Mouse (Mus musculus): ENCODE data around the gene Raver2. TPM values are rescaled to one million over a fixed set of nuclear protein-coding genes. Genes with fewer than 3 reads are reported as not detected.

Gene Raver2
- polyA plus RNA-seq, 1 experiment from 2014 or later = 9.1 TPM

DNA sequence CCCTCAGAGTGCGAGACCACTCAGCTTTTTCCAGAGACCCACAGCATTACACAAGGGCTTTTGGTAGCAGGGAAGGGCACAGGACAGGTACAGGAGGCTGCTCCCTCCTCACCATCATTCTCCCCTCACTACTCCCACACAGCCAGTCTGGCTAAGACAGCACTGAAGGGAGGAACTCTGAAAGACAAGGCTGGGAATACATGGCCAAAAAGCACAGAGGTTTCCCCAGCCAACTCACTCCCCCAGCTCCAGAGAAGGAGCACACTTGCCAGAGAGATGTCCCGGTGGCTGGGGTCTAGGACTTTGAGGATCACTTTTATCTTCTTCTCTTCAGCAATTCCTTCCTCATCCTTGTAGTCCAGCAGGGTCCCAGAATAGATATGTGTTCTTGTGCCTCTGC is 95.4 kb downstream of the Raver2 start:
- no peak for DNase-seq (ENCODE audit: low spot score)
- no peak overlapping the region for H3K4me3 ChIP-seq

DNA sequence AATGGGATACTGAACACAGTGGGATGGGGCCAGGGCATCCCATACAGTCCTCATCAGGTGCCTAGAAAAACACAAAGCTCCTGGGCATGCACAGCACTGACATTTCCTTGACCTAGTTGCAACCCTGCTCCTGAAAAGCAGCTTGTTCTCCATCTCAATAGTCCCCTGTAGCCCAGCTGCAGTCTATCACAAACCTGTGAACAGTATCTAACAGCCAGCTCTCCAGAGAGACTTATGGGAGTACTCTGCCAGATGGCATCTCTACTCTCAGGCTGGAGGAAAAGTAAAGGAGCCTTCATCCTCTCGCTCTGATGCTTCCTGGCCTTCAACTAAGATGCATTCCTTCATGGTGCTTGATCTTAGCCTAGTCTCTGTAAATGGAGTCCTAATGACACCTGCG is 95.9 kb downstream of the Raver2 start:
- no peak overlapping the region for H3K4me3 ChIP-seq
- H3K9me3 ChIP-seq = no peaks in the 10 kb centered on the region
- no peaks in the 10 kb centered on the region for H3K4me1 ChIP-seq (replicated peaks)
- H3K36me3 ChIP-seq = peaks cover 42% of the 10 kb centered on the region
- H3K27me3 ChIP-seq (ENCODE audit: insufficient read depth, poor library complexity, severe bottlenecking) = no peaks in the 10 kb centered on the region
- WGBS = 92% methylated on average over 2 of the region's 2 CpGs
- no peak for DNase-seq (ENCODE audit: low spot score)
- H3K27ac ChIP-seq = no peak overlapping the region

More for the DNA sequence above, 95.4 kb downstream of the Raver2 start:
- WGBS = 90% methylated on average over 2 of the region's 2 CpGs
- Histone ChIP-seq H3K36me3 (peaks cover 47% of the 10 kb centered on the region), H3K27ac (no peak overlapping the region), H3K27me3 (ENCODE audit: insufficient read depth, poor library complexity, severe bottlenecking) (no peaks in the 10 kb centered on the region), H3K4me1 (replicated peaks) (no peaks in the 10 kb centered on the region), H3K9me3 (no peaks in the 10 kb centered on the region)

DNA sequence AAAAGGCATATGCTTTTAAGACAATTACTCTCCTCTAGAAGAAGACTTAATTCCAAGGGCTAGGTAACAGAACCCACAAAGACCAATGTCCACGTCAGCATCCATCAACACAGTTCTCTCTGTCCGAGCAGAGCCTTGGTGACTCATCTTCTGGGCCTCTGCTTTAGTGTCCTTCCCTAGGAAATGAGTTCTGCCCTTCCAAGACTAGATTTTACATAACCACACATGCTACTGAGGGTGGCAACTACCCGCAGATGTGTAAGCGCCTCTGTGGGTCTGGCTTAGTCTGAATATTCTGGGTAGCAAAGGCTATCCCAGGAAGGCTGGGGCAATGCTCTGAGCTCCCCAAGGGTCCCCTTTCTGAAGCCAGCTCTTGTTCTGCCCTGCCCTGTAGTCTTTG is 97.0 kb downstream of the Raver2 start:
- H3K9me3 ChIP-seq = no peaks in the 10 kb centered on the region
- peaks cover 41% of the 10 kb centered on the region for H3K36me3 ChIP-seq
- H3K27me3 ChIP-seq (ENCODE audit: insufficient read depth, poor library complexity, severe bottlenecking) = no peaks in the 10 kb centered on the region
- H3K4me1 ChIP-seq (replicated peaks) = no peaks in the 10 kb centered on the region
- no peak overlapping the region for H3K27ac ChIP-seq
- H3K4me3 ChIP-seq = no peak overlapping the region
- no peak for DNase-seq (ENCODE audit: low spot score)
- 87% methylated on average over 4 of the region's 4 CpGs for WGBS

DNA sequence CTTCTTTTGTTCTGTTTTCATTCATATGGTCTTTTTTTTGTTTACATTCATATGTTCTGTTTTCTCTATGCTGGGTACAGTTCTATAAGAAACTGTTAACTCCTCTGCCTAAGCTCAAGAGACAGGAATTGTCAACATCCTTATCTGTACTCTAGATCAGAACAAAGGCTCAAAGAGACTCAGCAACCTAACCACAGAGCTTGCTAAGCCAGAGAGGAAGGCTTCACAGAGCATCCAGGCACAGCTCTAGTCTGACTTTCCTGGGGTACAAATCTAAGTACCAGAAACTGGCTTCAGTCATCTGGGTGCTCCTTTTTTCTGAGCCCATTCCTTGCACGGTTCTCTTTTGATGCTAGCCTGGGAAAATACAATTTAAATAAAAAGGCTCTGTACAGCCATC is 99.0 kb downstream of the Raver2 start:
- Histone ChIP-seq H3K9me3 (no peaks in the 10 kb centered on the region), H3K27me3 (ENCODE audit: insufficient read depth, poor library complexity, severe bottlenecking) (no peaks in the 10 kb centered on the region), H3K4me3 (no peak overlapping the region), H3K4me1 (replicated peaks) (no peaks in the 10 kb centered on the region), H3K27ac (no peak overlapping the region), H3K36me3 (peaks cover 37% of the 10 kb centered on the region)
- WGBS = 78% methylated on average over 1 of the region's 1 CpGs
- DNase-seq (ENCODE audit: low spot score) = no peak

DNA sequence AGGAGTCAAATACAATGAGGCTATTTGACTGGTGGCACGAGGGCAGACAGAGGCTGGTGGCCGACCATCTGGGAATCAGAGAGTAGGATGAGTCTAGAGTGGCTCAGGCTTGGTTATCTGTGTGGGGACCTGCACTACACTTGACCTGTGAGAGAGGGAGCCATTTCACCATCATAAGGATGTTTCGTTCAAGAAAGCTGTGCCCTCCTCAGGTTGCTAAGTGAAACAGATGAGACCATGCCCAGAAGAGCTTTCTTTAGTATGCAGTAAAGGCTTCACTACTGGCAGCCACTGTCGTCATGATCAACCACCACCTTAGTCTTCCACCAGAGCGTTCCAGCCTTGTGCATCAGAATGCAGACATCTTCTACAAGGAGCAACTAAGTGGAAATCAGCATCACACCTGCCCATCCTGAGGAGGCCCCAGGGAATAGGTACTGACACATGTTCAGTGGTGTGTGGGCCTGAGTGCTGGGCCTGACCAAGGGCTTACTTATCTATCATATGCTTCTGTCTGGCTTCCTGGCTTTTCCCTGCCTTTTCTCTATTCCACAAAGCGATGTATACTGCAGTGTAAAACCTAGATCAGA is 99.5 kb downstream of the Raver2 start:
- H3K27me3 ChIP-seq (ENCODE audit: insufficient read depth, poor library complexity, severe bottlenecking) = no peaks in the 10 kb centered on the region
- H3K4me1 ChIP-seq (replicated peaks) = no peaks in the 10 kb centered on the region
- H3K36me3 ChIP-seq = peaks cover 33% of the 10 kb centered on the region
- peak; percentile 35 for DNase-seq (ENCODE audit: low spot score)
- 56% methylated on average over 6 of the region's 6 CpGs for WGBS
- no peak overlapping the region for H3K4me3 ChIP-seq
- no peaks in the 10 kb centered on the region for H3K9me3 ChIP-seq
- H3K27ac ChIP-seq = no peak overlapping the region

DNA sequence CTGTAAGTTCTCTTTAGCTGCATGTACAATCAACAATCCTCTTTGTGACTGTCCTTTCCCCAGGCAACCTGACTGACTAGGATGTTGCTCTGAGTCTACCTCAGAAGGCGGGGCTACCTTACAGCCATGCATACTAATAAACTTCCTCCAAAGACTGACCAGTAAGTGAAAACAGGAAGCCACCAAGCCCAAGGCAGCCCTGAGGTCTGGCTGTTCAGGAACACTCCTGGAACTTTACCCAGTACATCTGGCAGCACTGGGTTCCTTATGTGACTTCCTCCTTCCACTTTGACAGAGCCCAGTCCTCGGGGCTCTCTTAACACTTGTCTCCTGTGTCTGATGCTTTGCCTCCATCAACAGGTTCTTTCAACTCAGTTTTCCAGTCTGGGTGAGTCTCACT is 104.0 kb downstream of the Raver2 start:
- WGBS = 86% methylated on average over 2 of the region's 2 CpGs
- Histone ChIP-seq H3K4me3 (no peak overlapping the region), H3K9me3 (no peaks in the 10 kb centered on the region), H3K27me3 (ENCODE audit: insufficient read depth, poor library complexity, severe bottlenecking) (no peaks in the 10 kb centered on the region), H3K36me3 (peaks cover 39% of the 10 kb centered on the region), H3K4me1 (replicated peaks) (no peaks in the 10 kb centered on the region), H3K27ac (no peak overlapping the region)
- DNase-seq (ENCODE audit: low spot score) = no peak

DNA sequence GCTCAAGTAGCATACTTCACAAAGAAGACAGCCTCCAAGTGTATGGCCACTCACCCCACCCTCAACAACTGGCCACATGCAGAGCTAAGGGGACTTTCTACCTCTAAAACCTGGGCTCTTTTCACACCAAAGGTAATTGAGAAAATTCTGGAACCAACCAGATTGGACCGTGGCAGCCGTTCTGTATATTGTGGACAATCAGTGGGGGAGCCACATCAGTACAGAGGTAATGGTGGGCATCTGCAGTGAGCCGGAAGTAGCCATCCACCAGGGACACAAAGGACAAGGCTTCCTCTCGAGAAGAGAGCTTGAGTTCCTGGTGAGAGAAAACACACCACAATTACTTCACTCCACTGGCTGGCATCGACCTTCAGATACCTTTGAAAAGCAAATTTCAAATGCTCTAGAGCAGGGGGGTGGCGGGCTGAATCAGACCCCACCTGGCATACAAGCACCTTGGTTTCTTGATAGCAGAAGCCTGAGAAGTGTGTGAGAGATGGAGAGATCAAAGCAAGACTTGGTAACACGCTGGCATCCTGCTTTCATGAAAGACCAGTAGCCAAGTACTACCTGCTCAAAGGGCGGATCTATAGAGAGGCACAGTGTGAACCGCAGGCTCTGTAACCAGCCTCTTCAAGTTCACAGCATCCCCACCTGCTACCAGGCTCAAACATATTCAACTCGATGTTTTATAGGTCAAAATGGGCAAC is 106.3 kb downstream of the Raver2 start:
- WGBS = 85% methylated on average over 10 of the region's 10 CpGs
- H3K27ac ChIP-seq = no peak overlapping the region
- H3K36me3 ChIP-seq = peaks cover 46% of the 10 kb centered on the region
- no peaks in the 10 kb centered on the region for H3K9me3 ChIP-seq
- no peak overlapping the region for H3K4me3 ChIP-seq
- no peak for DNase-seq (ENCODE audit: low spot score)
- no peaks in the 10 kb centered on the region for H3K27me3 ChIP-seq (ENCODE audit: insufficient read depth, poor library complexity, severe bottlenecking)
- no peaks in the 10 kb centered on the region for H3K4me1 ChIP-seq (replicated peaks)

DNA sequence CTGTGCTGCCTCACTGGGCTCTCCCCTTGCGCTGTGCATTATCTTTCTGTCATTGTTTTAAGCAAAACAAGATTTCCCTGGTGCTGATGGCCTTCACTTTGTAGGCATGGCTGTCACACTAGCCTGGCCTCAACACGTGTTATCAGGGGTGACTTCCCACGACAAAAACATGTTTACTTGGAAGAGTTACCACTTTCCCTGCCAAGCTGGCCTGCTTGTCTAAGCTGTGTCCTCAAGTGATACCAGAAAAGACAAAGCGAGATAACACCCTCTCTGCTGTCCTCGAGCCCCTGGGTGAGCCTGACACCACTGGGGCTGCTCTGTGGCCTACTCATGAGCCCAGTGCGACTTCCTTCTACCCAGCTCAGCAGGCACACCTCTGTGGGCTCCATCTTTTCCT is 107.3 kb downstream of the Raver2 start:
- H3K27ac ChIP-seq = no peak overlapping the region
- no peaks in the 10 kb centered on the region for H3K9me3 ChIP-seq
- H3K27me3 ChIP-seq (ENCODE audit: insufficient read depth, poor library complexity, severe bottlenecking) = no peaks in the 10 kb centered on the region
- H3K36me3 ChIP-seq = peaks cover 37% of the 10 kb centered on the region
- 88% methylated on average over 6 of the region's 6 CpGs for WGBS
- no peaks in the 10 kb centered on the region for H3K4me1 ChIP-seq (replicated peaks)
- no peak for DNase-seq (ENCODE audit: low spot score)
- H3K4me3 ChIP-seq = no peak overlapping the region

DNA sequence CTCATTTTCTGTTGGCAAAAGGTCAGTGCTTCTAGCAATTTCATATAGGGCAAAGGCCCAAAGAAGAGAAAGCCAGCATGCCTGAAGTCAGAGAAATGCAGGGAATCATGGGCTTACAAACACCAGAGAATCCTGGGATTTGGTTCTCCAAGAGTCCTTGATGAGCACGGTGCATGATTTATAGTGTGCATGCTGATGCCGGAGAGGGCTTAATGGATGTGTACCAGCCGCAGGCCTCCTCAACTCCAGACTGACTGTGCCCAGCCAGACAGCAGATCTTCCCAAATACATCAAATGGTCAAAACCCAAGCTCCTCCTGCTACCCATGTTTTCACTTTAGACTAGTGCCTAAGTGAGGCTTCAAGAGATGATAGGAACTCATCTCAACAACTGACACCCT is 109.0 kb downstream of the Raver2 start:
- 92% methylated on average over 3 of the region's 3 CpGs for WGBS
- Histone ChIP-seq H3K9me3 (no peaks in the 10 kb centered on the region), H3K27ac (no peak overlapping the region), H3K4me1 (replicated peaks) (no peaks in the 10 kb centered on the region), H3K27me3 (ENCODE audit: insufficient read depth, poor library complexity, severe bottlenecking) (no peaks in the 10 kb centered on the region), H3K36me3 (peaks cover 35% of the 10 kb centered on the region), H3K4me3 (no peak overlapping the region)
- DNase-seq (ENCODE audit: low spot score) = no peak

DNA sequence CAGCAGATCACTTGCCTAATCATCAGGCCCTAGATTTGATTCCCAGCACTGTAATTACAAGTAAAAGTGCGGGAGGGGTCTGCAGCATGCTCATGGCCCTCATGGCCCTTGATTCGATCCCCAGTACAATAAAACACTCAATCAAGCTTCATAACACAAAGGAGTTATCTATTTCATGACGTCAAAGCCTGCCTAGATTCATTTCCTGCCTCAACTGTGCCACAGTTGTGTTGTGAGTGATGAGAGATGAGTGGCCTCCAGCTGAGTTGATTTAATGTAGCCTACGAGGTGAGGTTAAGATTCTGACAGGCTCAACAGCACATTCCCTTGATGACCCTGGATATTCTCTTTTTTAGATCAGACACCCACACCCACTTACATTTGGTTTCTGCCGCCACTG is 110.3 kb downstream of the Raver2 start:
- peaks cover 37% of the 10 kb centered on the region for H3K36me3 ChIP-seq
- H3K4me3 ChIP-seq = no peak overlapping the region
- H3K4me1 ChIP-seq (replicated peaks) = no peaks in the 10 kb centered on the region
- WGBS = 82% methylated on average over 5 of the region's 5 CpGs
- H3K27ac ChIP-seq = no peak overlapping the region
- no peak for DNase-seq (ENCODE audit: low spot score)
- no peaks in the 10 kb centered on the region for H3K27me3 ChIP-seq (ENCODE audit: insufficient read depth, poor library complexity, severe bottlenecking)
- H3K9me3 ChIP-seq = no peaks in the 10 kb centered on the region

DNA sequence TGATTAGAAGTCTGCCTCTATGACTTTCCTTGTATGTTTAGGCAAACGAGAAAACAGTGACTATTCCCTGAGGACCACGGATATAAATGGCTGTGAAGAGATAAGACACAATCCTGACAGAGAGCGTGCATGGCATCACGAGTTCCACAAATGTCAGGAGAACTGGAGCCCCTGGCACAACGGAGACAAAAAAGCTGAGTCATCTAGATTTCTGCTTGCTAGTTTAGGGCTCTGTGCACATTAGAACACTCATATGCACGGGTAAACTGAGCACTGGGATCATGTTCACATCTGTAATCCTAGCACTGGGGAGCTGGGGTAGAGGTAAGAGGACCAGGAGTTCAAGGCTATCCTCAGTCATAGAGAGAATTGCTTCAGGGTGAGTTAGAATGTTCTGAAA is 111.1 kb downstream of the Raver2 start:
- Histone ChIP-seq H3K27me3 (ENCODE audit: insufficient read depth, poor library complexity, severe bottlenecking) (no peaks in the 10 kb centered on the region), H3K4me1 (replicated peaks) (no peaks in the 10 kb centered on the region), H3K27ac (no peak overlapping the region), H3K9me3 (no peaks in the 10 kb centered on the region), H3K4me3 (no peak overlapping the region), H3K36me3 (peaks cover 32% of the 10 kb centered on the region)
- DNase-seq (ENCODE audit: low spot score) = no peak
- WGBS = 82% methylated on average over 6 of the region's 6 CpGs

DNA sequence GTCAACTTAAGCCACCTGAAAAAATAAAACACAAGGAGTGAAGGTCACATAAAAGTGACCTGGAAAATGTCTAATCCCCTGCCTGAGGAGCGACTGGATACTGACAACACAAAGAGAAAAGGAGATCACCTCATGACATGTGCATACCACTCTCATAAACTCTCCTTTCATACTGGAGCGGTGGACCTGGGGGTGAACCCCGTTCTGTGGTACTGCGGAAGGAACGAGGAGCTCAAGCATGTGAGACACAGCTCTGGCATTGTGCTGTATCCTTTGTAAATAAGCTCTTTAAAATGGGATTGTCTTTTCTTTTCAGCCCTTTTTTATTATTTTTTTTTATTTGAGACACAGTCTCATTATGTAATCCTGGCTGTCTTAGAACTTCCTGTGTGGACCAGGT is 111.9 kb downstream of the Raver2 start:
- WGBS = 79% methylated on average over 5 of the region's 5 CpGs
- no peaks in the 10 kb centered on the region for H3K27me3 ChIP-seq (ENCODE audit: insufficient read depth, poor library complexity, severe bottlenecking)

DNA sequence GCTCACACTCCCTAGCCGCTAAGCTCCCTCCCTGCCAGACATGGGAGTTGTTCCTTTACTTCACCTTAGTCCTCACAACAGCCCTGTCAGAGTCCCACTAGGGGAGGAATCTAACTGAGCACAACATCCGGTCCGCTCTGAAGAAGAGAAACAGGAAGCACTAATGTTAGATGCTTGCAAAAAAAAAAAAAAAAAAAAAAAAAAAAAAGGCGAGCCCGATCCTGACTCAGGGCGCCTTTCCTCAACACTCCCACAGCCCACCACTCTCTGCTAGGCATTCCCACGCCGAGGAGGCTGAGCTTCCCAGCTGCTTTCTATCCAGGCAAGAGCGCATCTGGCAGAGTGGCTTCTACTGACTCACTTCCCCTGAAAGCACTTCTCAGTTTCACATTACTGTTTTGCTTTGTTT is 113.8 kb downstream of the Raver2 start:
- Histone ChIP-seq H3K4me3 (no peak overlapping the region), H3K9me3 (no peaks in the 10 kb centered on the region), H3K27me3 (ENCODE audit: insufficient read depth, poor library complexity, severe bottlenecking) (no peaks in the 10 kb centered on the region), H3K36me3 (peaks cover 22% of the 10 kb centered on the region; the same call in 1 of the 2 replicates), H3K27ac (no peak overlapping the region), H3K4me1 (replicated peaks) (no peaks in the 10 kb centered on the region)
- DNase-seq (ENCODE audit: low spot score) = no peak
- 73% methylated on average over 9 of the region's 9 CpGs for WGBS

More for the DNA sequence above, 111.9 kb downstream of the Raver2 start:
- peaks cover 26% of the 10 kb centered on the region for H3K36me3 ChIP-seq
- no peak overlapping the region for H3K4me3 ChIP-seq
- no peaks in the 10 kb centered on the region for H3K4me1 ChIP-seq (replicated peaks)
- no peak for DNase-seq (ENCODE audit: low spot score)
- no peaks in the 10 kb centered on the region for H3K9me3 ChIP-seq
- no peak overlapping the region for H3K27ac ChIP-seq

Data from hindbrain, embryonic 10.5 days (tissue).